Mouse (Mus musculus) urinary bladder, adult 18-20 months (tissue): ENCODE measurements around the gene Syt3.

Experiments used
- DNase-seq, 2 experiments: peaks; one replicate each; pipeline ENCODE4 v3.0.0; 2022; ENCODE audit warnings: low spot score in 2 of 2, mixed read lengths in 2 of 2

The Syt3 gene

DNA sequence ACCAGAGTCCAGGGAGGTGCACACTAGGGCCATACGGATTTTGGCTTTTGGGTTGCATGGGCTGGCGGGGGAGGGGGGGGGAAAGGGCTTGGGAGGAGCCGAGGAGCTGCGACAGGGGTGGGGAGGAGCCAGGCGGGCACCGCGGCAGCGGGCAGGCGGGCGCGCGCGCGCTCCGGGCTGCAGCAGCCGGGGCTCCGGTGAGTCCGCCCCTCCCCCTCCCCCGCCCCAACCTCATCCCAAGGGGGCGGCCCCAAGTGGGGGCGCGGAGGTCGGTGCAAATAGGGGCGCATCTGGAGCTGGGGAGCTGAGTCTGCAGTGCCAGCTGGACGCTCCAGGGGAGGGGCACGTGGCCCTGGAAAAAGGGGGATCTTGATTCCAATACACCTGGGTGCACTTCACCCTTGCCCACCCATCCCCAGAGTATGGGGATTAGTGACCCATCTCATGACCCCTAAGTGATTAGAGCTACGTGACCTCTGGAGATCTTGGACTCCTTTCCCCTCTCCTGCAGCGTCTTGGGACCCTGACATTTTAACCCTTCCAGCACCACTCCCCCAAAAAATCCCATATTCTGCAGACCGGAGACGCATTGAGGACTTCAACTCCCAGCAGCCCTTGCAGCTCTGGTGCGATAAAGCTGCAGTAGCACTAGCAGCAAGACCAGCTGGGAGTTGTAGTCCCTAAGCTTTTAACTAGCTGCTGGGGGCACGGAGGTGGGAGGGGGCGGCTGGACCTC is at the start of gene Syt3:
TSS of gene Syt3 (plus strand) at position 123 of the 736 bp plus-strand sequence.
- DNase-seq, result peak; percentile 44 to 62

DNA sequence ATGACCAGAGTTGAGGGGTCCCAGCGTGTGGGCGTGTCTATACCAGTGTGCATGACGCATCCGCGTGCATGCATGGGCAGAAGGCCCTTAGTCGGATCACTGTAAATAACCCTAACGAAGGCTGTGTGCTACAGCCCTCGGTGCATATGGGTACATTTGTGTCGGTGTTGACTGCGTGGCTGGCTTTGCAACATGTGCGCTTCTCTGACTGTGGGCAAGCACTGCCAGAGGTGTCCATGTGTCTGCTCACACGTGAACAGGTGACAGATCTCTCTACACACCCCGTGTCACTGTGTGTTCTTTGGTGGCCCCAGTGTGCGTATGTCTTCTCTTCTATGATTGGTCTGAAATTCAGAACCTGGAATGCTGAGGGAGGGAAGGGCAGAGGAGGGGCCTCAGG is 49.8 kb upstream of the Syt3 start:
- DNase-seq, result no peak

DNA sequence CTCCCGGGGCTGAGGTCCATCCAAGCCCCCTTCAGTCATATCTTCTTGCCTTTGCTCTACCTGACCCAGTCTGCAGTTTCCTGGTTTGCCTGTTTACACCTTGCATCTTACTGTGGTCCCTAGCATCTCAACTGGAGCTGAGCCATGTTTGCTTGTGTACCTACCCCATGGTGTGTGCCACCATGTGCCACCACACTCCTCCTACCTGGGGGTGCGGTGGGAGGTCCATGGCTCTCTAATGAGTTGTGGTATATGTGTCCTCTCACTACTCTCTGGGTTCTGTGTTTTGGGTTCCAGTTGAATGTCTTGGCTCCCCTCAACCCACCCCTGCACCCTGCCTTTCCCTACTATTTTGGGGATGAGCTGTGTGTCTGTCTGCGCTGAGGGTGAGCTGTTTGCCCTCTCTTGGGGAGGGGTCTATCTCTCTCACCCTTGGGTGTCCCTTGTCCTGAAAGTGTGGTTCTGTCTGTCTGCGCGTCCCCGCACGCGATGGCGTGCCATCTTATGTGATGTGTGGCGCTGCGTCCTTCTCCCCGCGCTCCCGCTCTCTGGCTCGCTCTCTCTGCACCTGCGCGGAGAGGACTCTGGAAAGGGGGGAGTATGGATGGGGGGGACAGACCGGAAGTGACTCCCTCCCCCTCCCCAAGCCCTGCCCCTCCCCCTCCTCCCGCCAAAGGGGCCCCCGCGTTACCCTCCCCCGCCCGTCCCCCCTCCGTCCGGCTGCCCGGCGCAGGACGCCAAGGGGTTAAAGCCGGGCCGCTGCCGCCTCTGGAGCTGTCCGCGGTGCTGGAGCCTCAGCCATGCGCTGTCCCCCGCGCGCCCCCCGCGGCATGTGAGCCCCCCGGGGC is 48.6 kb upstream of the Syt3 start:
- no peak for DNase-seq

DNA sequence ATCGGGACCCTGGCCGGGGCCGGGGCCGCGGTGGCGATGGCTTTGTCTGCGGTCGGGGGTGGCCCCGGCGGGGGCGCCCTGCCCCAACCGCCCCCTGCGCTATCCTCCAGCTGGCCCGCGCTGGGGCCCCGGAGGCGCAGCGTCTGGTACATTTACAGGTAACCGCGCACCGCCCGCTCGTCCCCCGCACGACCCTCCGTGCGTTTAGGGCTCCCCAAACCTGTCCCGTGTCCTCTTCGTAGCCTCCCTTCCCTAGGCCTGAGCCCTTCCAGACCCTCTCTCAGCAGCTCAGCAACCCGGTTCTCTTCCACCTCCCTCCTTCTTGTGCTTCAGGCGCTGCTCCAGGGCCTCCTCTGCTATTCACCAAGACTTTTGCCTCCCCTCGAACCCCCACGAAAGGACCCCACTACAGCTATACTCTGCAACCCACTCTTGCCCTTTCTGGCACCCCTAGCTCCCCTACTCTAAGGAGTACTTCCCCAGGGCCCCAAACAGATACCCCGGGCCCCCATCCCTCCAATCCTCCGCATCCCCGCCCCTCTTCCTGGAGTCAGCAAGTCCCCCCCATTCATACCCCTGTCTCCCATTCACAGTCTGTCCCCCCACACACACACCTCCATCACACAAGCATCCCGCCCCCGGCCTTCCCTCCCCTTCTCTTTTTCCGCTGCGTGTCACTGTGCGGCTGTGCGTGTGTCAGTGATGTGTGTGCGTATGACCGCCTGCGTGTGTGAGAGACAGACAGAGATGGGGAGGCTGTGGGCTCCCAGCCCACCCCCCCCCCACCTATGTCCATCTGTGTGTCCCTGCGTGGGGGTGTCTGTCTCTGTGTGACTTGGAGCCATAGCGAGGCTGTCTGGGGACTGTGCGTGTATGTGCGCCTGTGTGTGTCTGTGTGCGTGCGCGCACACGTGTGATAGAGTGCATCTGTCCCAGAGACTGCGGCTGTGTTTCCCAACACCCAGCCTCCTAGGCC is 47.6 kb upstream of the Syt3 start:
- no peak for DNase-seq

DNA sequence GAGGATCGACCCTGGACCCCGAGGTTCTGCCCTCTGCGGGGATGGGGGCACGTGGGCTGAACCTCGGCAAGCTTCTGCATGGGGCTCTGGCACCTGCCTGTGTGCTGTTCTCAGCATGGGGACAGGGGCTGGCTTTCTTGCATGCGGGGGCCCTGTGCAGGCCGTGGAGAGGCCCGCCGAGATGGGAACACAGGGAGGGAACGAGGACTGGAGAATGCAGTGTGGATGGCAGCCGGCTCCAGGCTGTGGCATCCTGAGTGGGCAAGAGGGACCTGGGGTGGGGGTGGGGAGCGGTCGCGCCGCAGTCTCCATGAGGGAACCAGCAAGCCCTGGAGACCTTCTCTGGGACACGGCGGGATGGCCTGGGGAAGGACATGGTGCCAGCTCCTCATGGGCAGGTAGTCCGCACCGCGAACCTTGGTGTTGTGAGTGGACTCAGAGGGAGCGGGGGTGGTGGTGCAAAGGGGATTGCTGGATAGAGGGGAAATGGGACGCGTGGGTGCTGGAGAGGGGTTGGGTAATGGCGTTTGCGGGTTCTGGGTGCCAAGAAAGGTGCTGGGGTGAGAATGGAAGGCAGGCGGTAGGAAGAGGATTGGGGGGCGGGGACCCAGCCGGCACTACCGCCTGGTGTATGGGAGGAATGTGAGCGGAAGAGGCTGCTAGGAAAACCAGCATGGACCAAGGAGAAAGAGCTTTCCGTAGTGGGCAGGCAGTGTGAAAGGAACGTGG is 46.6 kb upstream of the Syt3 start:
- DNase-seq, result no peak

DNA sequence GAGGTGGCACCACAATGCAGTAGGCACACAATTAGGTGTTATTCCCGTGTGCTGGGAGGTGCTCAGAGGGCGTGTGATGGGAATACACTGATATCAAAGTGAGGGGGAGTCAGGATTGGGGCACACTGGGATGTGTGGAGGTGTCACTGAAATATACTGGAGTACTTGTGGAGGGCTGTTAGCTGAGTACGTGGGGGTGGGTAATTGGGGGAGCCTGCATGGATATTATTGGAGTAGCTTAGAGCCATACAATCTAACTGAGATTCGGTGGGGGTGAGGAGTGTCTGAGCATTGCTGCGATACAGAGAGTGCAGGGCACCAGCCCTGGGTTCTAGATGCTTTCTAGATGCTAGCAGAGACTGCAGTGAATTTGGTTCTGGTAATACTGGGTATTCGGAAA is 43.7 kb upstream of the Syt3 start:
- no peak for DNase-seq

DNA sequence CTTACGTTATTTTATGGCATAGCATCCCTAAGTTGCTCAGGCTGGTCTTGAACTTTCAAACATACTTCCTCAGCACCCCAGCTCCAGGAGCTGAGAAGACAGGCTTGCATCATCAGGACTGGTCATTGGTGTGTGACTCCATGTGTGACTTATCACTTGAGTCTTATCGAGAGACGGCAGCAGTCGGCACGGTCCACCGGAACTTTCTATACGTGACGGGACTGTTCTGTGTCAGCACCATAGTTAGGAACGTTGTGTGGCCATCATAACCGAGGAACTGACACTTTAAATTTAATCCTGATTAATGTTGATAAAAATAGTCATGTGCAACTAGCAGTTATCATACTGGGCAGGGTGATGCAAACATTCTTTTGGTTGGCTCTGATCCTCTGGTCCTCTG is 42.8 kb upstream of the Syt3 start:
- no peak for DNase-seq

DNA sequence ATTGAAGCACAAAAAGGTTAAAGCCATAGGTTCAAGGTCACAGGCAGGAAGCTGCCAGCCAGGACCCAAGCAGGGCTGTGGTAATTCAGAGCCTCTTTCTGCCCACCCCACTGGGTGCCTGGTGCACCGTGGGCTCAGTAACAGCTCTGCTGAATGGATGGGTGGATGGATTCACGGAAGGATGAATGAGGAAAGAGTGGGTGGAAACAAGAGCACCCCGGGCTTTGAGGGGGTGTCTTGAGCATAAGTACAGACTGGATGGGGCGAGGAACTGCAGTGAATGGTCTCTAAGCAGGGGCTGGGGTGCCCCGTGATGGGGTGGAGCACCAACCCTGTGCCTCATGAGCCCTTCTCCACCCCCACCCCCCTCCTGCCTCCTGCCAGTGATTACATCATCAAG is 42.2 kb upstream of the Syt3 start:
- no peak for DNase-seq

DNA sequence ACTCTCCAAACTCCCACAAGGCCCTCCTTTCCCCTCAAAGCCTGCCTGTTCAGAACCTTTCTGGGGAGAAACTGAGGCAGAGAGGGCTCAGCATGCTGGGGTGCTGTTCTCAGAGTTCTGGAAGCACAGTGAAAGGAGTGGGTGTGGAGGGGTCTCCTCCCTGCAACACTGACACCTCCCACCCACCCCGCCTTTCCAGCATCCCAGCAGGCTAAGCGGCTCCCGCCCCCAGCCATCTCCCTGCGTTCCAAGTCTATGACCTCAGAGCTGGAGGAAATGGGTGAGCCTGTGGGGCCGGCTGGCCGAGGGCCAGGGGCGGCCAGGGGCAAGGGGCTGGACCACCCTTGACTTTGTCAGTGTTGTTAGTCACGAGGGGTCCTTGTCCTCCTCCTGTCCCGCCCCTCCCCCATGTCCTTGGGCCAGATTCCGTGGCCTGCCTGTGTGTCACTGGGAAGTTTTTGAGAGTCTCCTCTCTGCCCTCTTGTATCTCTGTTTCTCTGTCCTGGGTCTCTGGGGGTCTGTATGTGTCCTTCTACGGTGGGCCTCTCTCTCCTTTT is 40.4 kb upstream of the Syt3 start:
- DNase-seq, result no peak

DNA sequence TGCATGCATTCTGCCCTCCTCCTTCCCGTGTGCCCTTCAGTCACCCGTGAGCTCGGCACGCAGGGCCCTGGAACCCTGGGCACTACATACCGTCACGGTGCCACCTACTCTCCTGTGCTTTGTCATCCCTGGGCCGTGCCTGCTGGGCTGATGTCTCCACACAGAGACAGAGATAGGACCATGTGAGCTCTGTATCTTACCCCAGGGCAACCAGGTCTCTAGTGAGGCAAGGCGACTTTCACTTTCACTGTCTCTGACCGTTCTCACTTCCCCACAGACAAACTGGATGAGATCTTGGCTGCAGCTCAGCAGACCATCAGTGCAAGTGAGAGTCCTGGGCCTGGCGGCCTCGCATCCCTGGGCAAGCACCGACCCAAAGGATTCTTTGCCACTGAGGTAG is 39.3 kb upstream of the Syt3 start:
- DNase-seq, result no peak

DNA sequence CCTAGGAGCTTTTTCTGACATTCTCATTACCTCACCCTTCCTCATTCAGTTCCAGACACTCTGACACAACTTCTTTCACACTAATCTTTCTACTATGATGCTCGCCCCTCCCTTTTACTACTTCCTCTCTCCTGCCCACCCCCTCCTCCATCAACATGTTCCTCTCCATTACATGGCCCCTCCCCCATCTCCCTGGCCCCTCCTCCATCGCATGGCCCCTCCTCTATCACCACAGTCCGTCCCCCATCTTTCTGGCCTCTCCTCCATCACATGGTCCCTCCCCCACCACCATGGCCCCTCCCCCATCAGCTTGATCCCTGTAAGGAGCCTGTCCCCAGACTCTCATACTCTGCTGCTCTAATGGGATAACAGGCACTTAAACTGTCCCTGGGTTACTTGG is 34.9 kb upstream of the Syt3 start:
- no peak for DNase-seq

DNA sequence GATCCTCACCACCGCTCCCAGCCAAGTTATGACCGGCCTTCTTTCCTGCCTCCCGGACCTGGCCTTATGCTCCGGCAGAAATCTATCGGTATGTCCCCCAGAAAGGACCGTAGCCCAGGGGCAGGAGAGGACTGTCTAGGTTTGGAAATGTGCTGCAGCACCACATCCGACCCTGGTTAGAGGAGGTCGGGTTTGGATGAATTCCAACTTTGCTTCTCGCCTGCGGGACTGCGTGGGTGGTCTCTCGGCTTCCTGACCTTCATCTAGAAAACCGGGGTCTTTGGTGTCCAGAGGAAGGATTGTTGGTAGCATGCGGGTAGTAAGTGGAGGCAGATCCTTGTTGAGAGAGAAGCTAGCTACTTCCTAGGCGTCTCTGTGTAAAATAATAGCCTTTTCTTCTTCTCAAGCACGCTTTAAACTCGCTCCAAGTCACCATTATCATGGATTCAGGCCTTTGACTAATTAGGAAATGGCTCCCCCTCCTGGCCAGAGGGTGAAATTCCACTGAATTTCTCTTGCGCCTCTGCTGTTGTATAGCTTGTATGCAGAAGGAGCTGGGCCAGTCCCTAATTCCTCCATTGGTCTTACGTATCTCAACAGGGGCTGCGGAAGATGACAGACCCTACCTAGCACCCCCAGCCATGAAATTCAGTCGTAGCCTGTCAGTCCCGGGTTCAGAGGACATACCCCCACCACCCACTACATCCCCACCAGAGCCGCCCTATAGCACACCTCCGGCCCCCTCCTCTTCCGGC is 32.8 kb upstream of the Syt3 start:
- peak in 1 of 2 experiments; percentile 64 for DNase-seq

DNA sequence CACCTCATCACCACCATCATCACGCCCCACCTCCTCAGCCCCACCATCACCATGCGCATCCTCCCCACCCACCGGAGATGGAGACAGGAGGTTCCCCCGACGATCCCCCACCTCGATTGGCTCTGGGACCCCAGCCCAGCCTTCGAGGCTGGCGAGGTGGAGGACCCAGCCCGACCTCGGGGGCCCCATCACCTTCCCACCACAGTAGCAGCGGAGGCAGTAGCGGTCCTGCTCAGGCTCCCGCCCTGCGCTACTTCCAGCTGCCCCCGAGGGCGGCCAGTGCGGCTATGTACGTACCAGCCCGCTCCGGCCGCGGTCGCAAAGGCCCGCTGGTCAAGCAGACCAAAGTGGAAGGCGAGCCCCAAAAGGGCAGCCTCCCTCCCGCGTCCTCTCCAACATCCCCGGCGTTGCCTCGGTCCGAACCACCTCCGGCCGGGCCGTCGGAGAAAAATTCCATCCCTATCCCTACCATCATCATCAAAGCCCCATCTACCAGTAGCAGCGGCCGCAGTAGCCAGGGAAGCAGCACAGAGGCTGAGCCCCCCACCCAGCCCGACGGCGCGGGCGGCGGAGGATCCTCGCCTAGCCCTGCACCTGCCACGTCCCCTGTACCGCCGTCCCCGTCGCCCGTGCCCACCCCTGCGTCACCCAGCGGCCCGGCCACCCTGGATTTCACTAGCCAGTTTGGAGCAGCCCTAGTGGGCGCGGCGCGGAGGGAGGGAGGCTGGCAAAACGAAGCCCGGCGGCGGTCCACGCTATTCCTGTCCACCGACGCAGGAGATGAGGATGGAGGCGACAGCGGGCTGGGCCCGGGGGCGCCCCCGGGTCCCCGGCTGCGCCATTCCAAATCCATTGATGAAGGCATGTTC is 31.8 kb upstream of the Syt3 start:
- no peak for DNase-seq

DNA sequence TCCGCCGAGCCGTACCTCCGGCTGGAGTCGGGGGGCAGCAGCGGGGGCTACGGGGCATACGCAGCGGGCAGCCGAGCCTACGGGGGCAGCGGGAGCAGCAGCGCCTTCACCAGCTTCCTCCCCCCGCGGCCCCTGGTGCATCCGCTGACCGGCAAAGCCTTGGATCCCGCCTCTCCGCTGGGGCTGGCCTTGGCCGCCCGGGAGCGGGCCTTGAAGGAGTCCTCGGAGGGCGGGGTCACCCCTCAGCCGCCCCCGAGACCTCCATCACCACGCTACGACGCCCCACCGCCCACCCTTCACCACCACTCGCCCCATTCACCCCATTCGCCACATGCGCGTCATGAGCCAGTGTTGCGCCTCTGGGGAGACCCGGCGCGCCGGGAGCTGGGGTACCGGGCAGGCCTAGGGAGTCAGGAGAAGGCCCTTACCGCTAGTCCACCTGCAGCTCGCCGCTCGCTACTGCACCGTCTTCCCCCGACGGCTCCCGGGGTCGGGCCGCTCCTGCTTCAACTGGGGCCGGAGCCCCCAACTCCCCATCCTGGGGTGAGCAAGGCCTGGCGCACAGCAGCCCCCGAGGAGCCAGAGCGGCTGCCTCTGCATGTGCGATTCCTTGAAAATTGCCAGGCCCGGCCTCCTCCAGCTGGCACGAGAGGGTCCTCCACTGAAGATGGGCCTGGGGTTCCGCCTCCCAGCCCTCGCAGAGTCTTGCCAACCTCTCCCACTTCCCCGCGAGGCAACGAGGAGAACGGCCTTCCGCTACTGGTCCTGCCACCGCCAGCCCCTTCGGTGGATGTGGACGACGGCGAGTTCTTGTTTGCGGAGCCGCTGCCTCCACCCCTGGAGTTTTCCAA is 30.9 kb upstream of the Syt3 start:
- DNase-seq, result no peak

DNA sequence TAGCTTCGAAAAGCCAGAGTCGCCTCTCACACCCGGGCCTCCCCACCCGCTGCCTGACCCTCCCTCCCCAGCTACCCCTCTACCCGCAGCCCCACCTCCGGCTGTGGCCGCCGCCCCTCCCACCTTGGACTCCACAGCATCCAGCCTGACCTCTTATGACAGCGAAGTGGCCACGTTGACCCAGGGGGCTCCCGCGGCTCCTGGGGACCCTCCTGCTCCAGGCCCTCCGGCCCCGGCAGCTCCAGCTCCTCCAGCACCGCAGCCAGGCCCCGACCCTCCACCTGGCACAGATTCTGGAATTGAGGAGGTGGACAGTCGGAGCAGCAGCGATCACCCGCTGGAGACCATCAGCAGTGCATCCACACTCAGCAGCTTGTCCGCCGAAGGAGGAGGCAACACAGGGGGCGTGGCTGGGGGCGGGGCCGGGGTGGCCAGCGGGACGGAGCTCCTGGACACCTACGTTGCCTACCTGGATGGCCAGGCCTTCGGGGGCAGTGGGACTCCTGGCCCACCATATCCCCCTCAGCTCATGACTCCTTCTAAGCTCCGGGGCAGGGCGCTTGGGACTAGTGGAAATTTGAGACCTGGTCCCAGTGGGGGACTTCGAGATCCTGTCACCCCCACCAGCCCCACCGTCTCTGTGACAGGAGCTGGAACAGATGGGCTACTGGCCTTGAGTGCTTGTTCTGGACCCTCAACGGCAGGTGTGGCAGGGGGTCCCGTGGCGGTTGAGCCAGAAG is 30.1 kb upstream of the Syt3 start:
- DNase-seq, result no peak

DNA sequence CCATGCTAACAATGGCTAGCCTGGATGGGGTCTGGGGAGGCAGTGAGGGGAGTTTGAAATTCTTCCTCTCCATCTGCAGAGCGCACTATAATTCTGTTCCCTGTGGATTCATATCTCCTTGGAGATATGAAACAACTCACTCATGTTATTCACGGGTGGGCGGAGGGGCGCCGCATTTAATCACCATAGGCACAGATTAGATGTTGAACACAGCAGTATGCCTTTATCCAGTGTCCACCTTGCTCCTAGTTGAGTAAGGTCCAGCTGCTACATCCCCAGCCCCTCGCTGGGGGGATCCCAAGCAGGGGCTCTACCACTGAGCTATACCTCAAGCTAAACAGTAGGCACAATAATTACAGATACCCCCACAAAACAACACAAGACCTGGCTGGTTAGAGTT is 28.5 kb upstream of the Syt3 start:
- no peak for DNase-seq

DNA sequence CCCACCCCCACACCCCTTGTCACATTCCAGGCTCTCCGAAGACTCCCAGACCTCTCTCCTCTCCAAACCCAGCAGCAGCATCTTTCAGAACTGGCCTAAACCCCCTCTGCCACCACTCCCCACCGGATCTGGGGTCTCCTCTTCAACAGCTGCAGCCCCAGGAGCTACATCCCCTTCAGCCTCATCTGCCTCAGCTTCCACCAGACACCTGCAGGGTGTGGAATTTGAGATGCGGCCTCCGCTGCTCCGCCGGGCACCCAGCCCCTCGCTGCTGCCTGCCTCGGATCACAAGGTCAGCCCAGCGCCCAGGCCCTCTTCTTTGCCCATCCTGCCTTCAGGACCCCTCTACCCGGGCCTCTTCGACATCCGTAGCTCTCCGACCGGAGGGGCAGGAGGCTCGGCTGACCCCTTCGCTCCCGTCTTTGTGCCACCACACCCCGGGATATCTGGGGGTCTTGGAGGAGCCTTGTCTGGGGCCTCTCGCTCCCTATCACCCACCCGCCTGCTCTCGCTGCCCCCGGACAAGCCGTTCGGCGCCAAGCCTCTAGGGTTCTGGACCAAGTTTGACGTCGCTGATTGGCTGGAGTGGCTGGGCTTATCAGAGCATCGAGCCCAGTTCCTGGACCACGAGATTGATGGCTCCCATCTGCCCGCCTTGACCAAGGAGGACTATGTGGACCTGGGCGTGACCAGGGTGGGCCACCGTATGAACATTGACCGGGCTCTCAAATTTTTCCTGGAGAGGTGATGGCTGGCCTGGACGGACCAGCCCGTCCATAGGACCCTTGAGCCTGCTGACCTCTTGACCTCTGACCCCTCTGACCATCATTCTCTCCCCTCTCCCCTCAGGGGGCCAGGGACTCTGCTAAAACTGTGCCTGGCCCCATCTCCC is 27.1 kb upstream of the Syt3 start:
- no peak for DNase-seq
